Mouse (Mus musculus) megakaryocyte, adult 5-6 weeks (primary cell): Measurements from ENCODE around the gene Phf24. TPM values are rescaled to one million over a fixed set of nuclear protein-coding genes. Genes with fewer than 3 reads are reported as not detected.
A peak's percentile ranks its signal among the peaks of the same experiment; 100 is the strongest.

Experiments
- ATAC-seq: 2 replicates; pipeline ENCODE4 v1.8.0; 2016; ENCODE audit warnings: mild to moderate bottlenecking, inconsistent platforms; ENCODE audit not compliant: poor library complexity, severe bottlenecking
- total RNA-seq, 2 experiments: library from RNA; stranded (forward) in 1 of 2; stranded (reverse) in 1 of 2; fragments of 153-499, 151-499 nt in 1 of 2; fragments of 221-1000, 200-1000 nt in 1 of 2; gene quantifications; 2 replicates each; pipeline versions ENCODE4 v1.2.3 to v1.2.4; 2015 to 2017

Phf24 gene
- total RNA-seq (2015) (not detected in 2 replicates), total RNA-seq (2017) (under 0.01 TPM in 1 of 2 replicates, not detected in the other)

GRCm38 (mm10) chr4:42916617-42917401 lies at the start of gene Phf24:
Gene Phf24, plus strand, starts transcription at chr4:42916660.
- ATAC-seq: no peak

- no peak for ATAC-seq
Observed at GRCm38 (mm10) chr4:42867390-42867789, 49.1 kb upstream of the Phf24 start.

DNA sequence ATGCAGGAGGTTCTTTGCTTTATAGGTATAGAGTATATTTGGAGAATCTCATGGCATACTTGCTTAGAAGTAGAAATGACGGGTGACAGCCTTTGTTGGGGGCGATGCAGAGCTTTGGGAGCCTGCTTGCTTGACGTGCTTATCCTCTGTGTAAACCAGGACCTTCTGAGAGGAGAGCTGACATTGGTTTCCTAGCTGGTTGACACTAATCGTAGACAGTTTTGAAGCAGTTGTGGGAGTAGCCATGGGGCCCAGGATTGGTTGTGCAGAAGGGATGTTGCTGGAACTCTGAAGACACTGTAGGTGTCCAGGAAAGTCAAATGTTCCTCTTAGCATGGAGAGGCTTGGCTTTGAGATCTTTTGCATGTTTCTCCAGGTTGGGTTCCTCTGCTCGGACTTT lies 48.3 kb upstream of the Phf24 start:
- no peak for ATAC-seq

DNA sequence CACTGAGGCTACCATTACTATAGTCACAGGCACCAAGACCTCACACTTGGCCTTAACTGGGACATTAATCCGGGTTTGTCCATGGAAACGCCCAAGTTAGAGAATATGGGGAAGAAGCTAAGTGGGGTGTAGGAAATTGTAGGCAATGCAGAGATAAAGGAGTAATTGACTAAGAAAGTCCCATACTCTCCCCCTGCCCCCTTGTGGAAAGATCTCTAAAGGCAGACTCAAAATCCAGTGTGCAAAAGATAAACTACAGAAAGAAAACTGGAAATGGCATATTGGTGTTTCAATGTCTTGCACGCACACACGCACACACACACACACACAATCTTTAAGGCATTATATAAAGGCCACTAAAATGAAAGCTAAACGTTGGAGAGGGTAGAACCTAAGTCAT lies 45.7 kb upstream of the Phf24 start:
- ATAC-seq: no peak

- no peak for ATAC-seq
Observed at GRCm38 (mm10) chr4:42872151-42872550, 44.3 kb upstream of the Phf24 start.

GRCm38 (mm10) chr4:42872746-42873435 lies 43.6 kb upstream of the Phf24 start:
- ATAC-seq: no peak

- no peak for ATAC-seq
Observed at GRCm38 (mm10) chr4:42874134-42874533, 42.3 kb upstream of the Phf24 start, which contains the start of gene Fam205c. Gene Fam205c, minus strand, starts transcription at chr4:42874234.

DNA sequence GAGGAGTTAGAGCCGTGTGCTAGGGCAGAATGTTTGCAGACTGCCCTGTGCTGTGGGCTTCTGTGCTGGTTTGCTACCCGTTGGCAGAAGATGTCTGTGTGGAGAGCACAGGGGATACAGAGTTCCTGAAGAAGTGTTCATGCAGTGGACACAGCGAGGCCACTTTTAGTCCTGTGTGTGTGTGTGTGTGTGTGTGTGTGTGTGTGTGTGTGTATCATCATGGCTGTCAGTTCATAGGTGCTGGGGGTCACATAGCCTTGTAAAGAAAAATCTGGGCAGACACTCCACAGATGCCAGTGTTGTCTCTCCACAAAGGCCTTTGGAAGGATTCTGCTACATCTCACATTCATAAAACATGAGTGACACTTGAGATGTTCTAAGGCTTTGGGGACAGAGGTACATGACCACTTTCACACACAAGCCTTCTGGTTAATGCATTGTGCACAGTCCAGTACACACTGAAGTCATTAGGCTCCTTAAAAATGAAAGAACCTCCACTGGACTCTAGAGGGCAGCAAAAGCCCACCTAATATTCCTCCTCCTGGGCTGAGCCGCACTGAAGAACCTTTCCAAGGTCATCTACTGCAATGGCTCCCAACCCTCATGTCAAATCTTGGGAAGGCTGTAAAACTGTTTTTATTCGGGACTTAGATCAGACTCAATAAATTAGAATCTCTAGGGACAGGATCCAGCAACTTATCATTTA lies 39.7 kb upstream of the Phf24 start:
- peak; percentile 84 for ATAC-seq

GRCm38 (mm10) chr4:42877657-42878056 lies 38.8 kb upstream of the Phf24 start:
- no peak for ATAC-seq

- peak; percentile 82 for ATAC-seq
Observed at GRCm38 (mm10) chr4:42879829-42880676, 36.4 kb upstream of the Phf24 start.

DNA sequence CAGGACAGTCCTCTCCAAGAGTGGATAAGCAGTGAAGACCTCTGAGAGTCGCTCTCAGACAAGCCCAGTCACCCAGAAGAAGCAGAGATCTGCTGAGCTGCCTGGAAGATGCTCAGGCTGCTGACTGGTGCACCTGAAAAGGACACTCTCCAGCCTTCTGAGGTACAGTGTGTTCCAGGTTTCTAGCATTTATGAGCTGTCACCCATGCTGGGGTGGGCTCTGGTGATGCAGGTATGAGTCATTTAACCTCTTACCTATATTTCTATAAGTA lies 35.8 kb upstream of the Phf24 start:
- no peak; the same call in 1 of the 2 replicates for ATAC-seq

GRCm38 (mm10) chr4:42886926-42887325 lies 29.5 kb upstream of the Phf24 start:
- ATAC-seq: no peak

GRCm38 (mm10) chr4:42888806-42889205 lies 27.7 kb upstream of the Phf24 start:
- ATAC-seq: no peak

GRCm38 (mm10) chr4:42891176-42891575 lies 25.3 kb upstream of the Phf24 start:
- no peak for ATAC-seq

DNA sequence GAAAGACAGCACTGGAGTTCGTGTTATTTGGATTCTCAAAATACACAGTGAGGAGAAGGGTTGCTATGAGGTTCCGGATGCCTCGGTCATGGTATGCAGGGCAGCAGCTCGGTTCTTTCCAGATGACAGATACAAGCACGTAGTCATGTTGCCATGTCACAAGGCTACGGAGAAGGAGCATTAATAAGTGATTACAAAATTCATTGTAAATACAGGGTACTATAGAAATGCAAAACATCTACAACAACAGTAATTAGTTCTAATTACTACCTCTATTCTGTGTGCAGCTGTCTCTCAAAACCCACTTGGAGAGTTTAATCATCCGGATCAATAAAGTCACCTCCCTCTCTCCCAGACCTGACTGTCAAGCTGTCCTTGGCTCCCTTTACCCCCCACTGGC lies 21.3 kb upstream of the Phf24 start:
- ATAC-seq: no peak

- ATAC-seq: no peak
Observed at GRCm38 (mm10) chr4:42898914-42899313, 17.5 kb upstream of the Phf24 start.

DNA sequence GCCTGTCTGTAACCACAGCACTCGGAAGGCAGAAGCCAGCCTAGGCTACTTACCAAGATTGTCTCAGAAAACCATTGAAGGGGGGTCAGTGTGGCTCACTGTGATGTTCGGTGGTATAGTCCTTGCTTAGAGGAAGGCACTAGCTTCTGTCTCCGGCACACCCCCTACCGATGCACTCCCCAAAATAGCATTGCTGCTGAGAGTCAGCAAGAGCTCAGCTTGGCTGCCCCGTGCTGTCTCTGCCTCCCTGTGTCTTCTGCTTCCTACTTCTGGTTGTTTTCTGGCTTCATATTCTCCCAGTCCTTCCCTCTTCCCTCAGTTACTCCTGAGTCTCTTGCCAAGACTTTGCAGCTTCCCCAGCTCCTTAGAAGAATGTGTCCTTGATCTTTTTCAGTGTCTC lies 15.6 kb upstream of the Phf24 start:
- ATAC-seq: no peak

GRCm38 (mm10) chr4:42902174-42902573 lies 14.3 kb upstream of the Phf24 start:
- peak; percentile 73 for ATAC-seq

DNA sequence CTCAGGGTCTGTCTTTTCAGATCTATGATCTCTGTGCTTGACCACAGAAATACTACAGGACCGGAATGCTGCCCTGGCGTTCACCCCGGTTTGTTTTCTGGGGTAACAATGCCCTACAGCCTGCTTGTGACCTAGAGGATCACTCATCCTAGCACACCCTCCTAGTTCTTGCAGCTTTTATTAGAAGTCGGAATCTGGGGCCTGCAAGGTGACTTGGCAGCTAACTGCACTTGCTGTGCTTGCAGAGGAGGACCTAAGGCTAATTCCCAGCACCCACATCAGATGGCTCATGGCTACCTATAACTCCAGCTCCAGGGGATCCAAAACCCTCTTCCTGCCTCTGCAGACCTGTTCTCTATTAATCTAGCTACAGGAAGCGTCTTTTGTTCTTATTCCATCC lies 13.7 kb upstream of the Phf24 start:
- no peak for ATAC-seq

DNA sequence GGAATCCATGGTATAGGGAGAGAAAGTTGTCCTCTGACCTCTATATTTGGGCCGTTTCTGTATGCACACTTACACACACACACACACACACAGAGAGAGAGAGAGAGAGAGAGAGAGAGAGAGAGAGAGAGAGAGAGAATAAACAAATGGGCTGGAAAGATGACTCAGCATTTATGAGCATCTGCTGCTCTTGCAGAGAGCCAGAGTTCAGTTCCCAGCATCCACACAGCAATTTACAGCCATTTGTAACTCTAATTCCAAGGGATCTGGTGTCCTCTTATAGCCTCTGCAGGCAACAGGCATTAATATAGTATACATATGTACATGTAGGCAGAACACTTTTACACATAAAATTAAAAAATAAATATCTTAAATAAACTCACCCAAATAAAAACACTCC lies 12.5 kb upstream of the Phf24 start:
- ATAC-seq: no peak

DNA sequence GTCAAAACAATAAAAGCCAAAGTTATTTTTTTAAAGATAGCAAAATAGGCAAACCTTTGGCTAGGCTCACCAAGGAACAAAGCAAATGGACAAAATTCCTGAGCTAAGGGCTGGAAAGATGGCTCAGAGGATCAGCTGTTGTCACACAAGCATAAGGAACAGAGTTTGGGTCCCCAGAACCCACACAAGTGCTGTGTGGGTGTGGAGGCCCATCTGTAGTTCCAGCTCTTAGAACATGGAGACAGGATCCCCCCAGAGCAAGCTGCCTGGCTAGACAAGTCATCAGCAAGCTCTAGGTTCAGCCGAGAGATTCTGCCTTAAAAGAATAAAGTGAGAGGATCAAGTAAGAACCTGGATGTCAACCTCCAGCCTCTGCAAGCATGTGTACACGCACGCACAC lies 11.9 kb upstream of the Phf24 start:
- no peak for ATAC-seq
